Comparison of ENCODE assay signal across 7 mouse cellular contexts in genomic region chr14:16447587-16447986, GRCm38 (mm10).
DNase-seq lines count a peak whose midpoint lies in the region; ATAC-seq lines count a peak whose summit lies in the region.

No protein-coding gene starts in this region.

- ATAC-seq in limb, embryonic 11.5 days (ENCODE audit: insufficient number of reproducible peaks, low FRiP score, low TSS enrichment, low read depth) = peak; percentile 69; the same call in 1 of the 2 replicates
- peak; percentile 81 for ATAC-seq in neural tube, embryonic 15.5 days (ENCODE audit: low FRiP score)

- H3K27me3 ChIP-seq in limb, embryonic 11.5 days (ENCODE audit: control insufficient read depth, insufficient read depth, low read length) = no peaks in the 10 kb centered on the region
- no peaks in the 10 kb centered on the region for H3K27me3 ChIP-seq in neural tube, embryonic 15.5 days (replicated peaks)

- H3K4me1 ChIP-seq in limb, embryonic 11.5 days (ENCODE audit: control insufficient read depth, insufficient read depth, low read length) = no peaks in the 10 kb centered on the region
- peaks cover 11% of the 10 kb centered on the region for H3K4me1 ChIP-seq in neural tube, embryonic 15.5 days

- H3K36me3 ChIP-seq in limb, embryonic 11.5 days (ENCODE audit: control insufficient read depth, insufficient read depth, low read length) = no peaks in the 10 kb centered on the region
- no peaks in the 10 kb centered on the region for H3K36me3 ChIP-seq in neural tube, embryonic 15.5 days

- no peak overlapping the region for H3K27ac ChIP-seq in limb, embryonic 11.5 days (replicated peaks; ENCODE audit: low read depth, low read length)
- H3K27ac ChIP-seq in neural tube, embryonic 15.5 days (replicated peaks) = peak overlapping the region; percentile 45; the same call in 1 of the 2 replicates

- H3K4me3 ChIP-seq in limb, embryonic 11.5 days (ENCODE audit: low read depth, low read length) = no peak overlapping the region
- H3K4me3 ChIP-seq in neural tube, embryonic 15.5 days (replicated peaks) = no peak overlapping the region

- no peak overlapping the region for H3K9ac ChIP-seq in limb, embryonic 11.5 days (ENCODE audit: low read length)
- H3K9ac ChIP-seq in neural tube, embryonic 15.5 days (replicated peaks) = no peak overlapping the region

- peak; percentile 65 for DNase-seq in 3T3-L1 (ENCODE audit: low read depth, low spot score)
- DNase-seq in A20 (ENCODE audit: low read depth, low spot score) = peak; percentile 66
- peak; percentile 24 for DNase-seq in embryo, embryonic 11.5 days (ENCODE audit: low read depth, low spot score)
- DNase-seq in limb, embryonic 11.5 days (ENCODE audit: low spot score) = peak; percentile 45
- DNase-seq in cerebellum, adult 18-20 months = no peak
- no peak for DNase-seq in ovary, adult 18-20 months (ENCODE audit: low spot score)

- 30% methylated on average over 3 of the region's 3 CpGs for WGBS in limb, embryonic 11.5 days
- 31% methylated on average over 3 of the region's 3 CpGs for WGBS in neural tube, embryonic 15.5 days

- no peaks in the 10 kb centered on the region for H3K9me3 ChIP-seq in limb, embryonic 11.5 days (ENCODE audit: control insufficient read depth, low read length)
- H3K9me3 ChIP-seq in neural tube, embryonic 15.5 days (replicated peaks) = no peaks in the 10 kb centered on the region

- H3K4me2 ChIP-seq in limb, embryonic 11.5 days (ENCODE audit: low read depth, severe bottlenecking) = no peak overlapping the region
- H3K4me2 ChIP-seq in neural tube, embryonic 15.5 days = no peak overlapping the region

Comparison
In these comparisons a context has a peak if more than half of its experiments do, and no peak if none do; other contexts are left out.
1. DNase-seq: peak in 3T3-L1 (single experiment), A20 (single experiment), embryo, embryonic 11.5 days (single experiment) and limb, embryonic 11.5 days (single experiment); none in cerebellum, adult 18-20 months (0 of 2) and ovary, adult 18-20 months (single experiment).